Mouse (Mus musculus) bone marrow macrophage, adult 2 months (primary cell): Measurements from ENCODE around the gene Sec11a. TPM values are rescaled to one million over a fixed set of nuclear protein-coding genes. Genes with fewer than 3 reads are reported as not detected.
"Not testable (repeated sequence)": the region's sequence is repeated elsewhere in the genome, so short reads cannot be mapped to it uniquely, and the experiment has no call there.

Source experiments
- H3K27ac ChIP-seq: 2 replicates; pipeline ENCODE4 v1.5.1; 2012; ENCODE audit warnings: low read depth, low read length; ENCODE audit not compliant: insufficient read depth
- H3K4me1 ChIP-seq: 2 replicates; pipeline ENCODE4 v1.6.1; 2012; ENCODE audit warnings: low read length; ENCODE audit not compliant: control insufficient read depth, insufficient read depth
- H3K4me3 ChIP-seq: 2 replicates; pipeline ENCODE4 v1.5.1; 2012; ENCODE audit warnings: mild to moderate bottlenecking, low read length, moderate library complexity; ENCODE audit not compliant: insufficient read depth
- CTCF ChIP-seq: IDR thresholded peaks from 2 replicates; pipeline ENCODE4 v1.5.1; 2012; ENCODE audit warnings: low read depth, mild to moderate bottlenecking, low read length, moderate library complexity
- POLR2A ChIP-seq: IDR thresholded peaks from 2 replicates; pipeline ENCODE4 v1.6.1; 2012; ENCODE audit warnings: mild to moderate bottlenecking, low read depth, low read length, borderline replicate concordance
- polyA plus RNA-seq: library from polyadenylated mRNA; stranded (reverse); fragments of >200 nt; gene quantifications from 2 replicates; pipeline ENCODE4 v1.2.4, GENCODE M21; 2012; ENCODE audit not compliant: missing spikeins, insufficient read depth, insufficient read length

The Sec11a gene
- polyA plus RNA-seq, 1 experiment: 99.2 TPM

GRCm38 (mm10) chr7:80956891-80957290 lies 9.3 kb upstream of the Sec11a start:
- H3K4me1 ChIP-seq: no peaks in the 10 kb centered on the region
- H3K4me3 ChIP-seq: no peak overlapping the region
- no peak overlapping the region for H3K27ac ChIP-seq
- TF ChIP-seq POLR2A (no peak), CTCF (no peak)

GRCm38 (mm10) chr7:80954251-80954650 lies 6.7 kb upstream of the Sec11a start:
- Histone ChIP-seq H3K27ac (no peak overlapping the region), H3K4me3 (no peak overlapping the region), H3K4me1 (no peaks in the 10 kb centered on the region)
- TF ChIP-seq CTCF: no peak
- TF ChIP-seq POLR2A: no peak

- Histone ChIP-seq H3K4me3 (no peak overlapping the region), H3K27ac (no peak overlapping the region), H3K4me1 (no peaks in the 10 kb centered on the region)
- TF ChIP-seq POLR2A (no peak), CTCF (no peak)
Observed at GRCm38 (mm10) chr7:80952140-80952539, 4.6 kb upstream of the Sec11a start.

- H3K27ac ChIP-seq: no peak overlapping the region
- no peak overlapping the region for H3K4me3 ChIP-seq
Observed at GRCm38 (mm10) chr7:80951461-80951860, 3.9 kb upstream of the Sec11a start.

GRCm38 (mm10) chr7:80939808-80940207 lies 7.8 kb downstream of the Sec11a start:
- no peak overlapping the region for H3K4me3 ChIP-seq
- TF ChIP-seq CTCF: no peak
- no peak for TF ChIP-seq POLR2A
- H3K27ac ChIP-seq: no peak overlapping the region
- peaks cover 10% of the 10 kb centered on the region; the same call in 1 of the 2 replicates for H3K4me1 ChIP-seq

More at GRCm38 (mm10) chr7:80951461-80951860, 3.9 kb upstream of the Sec11a start:
- TF ChIP-seq CTCF (no peak), POLR2A (no peak)
- no peaks in the 10 kb centered on the region for H3K4me1 ChIP-seq

- H3K4me1 ChIP-seq, H3K4me3 ChIP-seq, H3K27ac ChIP-seq: not testable (repeated sequence)
Observed at GRCm38 (mm10) chr7:80937304-80937666, 10.3 kb downstream of the Sec11a start.

GRCm38 (mm10) chr7:80936617-80937303 lies 10.8 kb downstream of the Sec11a start:
- not testable (repeated sequence) for H3K4me1 ChIP-seq, H3K27ac ChIP-seq, H3K4me3 ChIP-seq

GRCm38 (mm10) chr7:80935834-80936233 lies 11.7 kb downstream of the Sec11a start:
- TF ChIP-seq CTCF: no peak
- TF ChIP-seq POLR2A: no peak

GRCm38 (mm10) chr7:80932777-80933176 lies 14.8 kb downstream of the Sec11a start:
- no peak for TF ChIP-seq POLR2A
- no peak for TF ChIP-seq CTCF
- Histone ChIP-seq H3K4me1 (peaks cover 11% of the 10 kb centered on the region), H3K4me3 (no peak overlapping the region), H3K27ac (no peak overlapping the region)

More at GRCm38 (mm10) chr7:80935834-80936233, 11.7 kb downstream of the Sec11a start:
- Histone ChIP-seq H3K4me1 (peaks cover 9% of the 10 kb centered on the region; the same call in 1 of the 2 replicates), H3K27ac (no peak overlapping the region), H3K4me3 (no peak overlapping the region)

GRCm38 (mm10) chr7:80931618-80932207 lies 15.9 kb downstream of the Sec11a start:
- H3K4me3 ChIP-seq: no peak overlapping the region
- no peak overlapping the region for H3K27ac ChIP-seq
- peaks cover 9% of the 10 kb centered on the region for H3K4me1 ChIP-seq
- TF ChIP-seq CTCF: no peak
- no peak for TF ChIP-seq POLR2A
